Mouse (Mus musculus) thymus, adult 2 months (tissue): ENCODE data around the gene Hmces.
"Not testable (repeated sequence)": the region's sequence is repeated elsewhere in the genome, so short reads cannot be mapped to it uniquely, and the experiment has no call there.

Experiments
- CTCF ChIP-seq: fragments of 200-500 bp; IDR thresholded peaks from 2 replicates; pipeline ENCODE4 v1.5.1; 2012; ENCODE audit warnings: mild to moderate bottlenecking, control low read depth, low read length, moderate library complexity, borderline replicate concordance; ENCODE audit not compliant: control insufficient read depth, poor library complexity, insufficient read depth; ENCODE audit errors: extremely low read depth
- POLR2A ChIP-seq: fragments of 200-500 bp; IDR thresholded peaks from 2 replicates; pipeline ENCODE4 v1.6.1; 2012; ENCODE audit warnings: mild to moderate bottlenecking, low read length, control low read depth, moderate library complexity; ENCODE audit not compliant: control insufficient read depth, poor library complexity, insufficient read depth; ENCODE audit errors: extremely low read depth

DNA sequence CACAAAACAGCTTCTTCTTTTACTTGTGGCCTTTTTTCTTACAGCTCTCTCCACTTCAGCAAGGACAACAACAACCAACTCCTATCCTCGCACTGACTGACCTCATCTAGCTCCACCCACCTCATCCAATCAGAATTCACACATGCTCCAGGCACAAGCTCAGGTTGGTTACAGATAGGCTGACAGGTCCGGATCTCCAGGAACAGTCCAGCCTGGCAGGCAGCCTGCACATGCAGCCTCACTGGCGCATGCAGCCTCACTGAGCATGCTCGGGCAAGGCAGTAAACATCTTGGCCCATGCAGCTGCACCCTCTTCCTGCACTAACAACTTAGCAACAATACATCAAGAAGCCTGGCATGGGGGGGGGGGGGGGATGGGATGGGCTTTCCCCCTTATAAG, 48.7 kb downstream of the Hmces start:
- not testable (repeated sequence) for TF ChIP-seq CTCF, POLR2A
